Mouse (Mus musculus): ENCODE measurements at regions not wholly inside any gene's neighbourhood (a gene's known extent, or its start where the extent isn't known, plus 50 kb on each side); places are given as distances from the start of the nearest gene placed in this dataset.

DNA sequence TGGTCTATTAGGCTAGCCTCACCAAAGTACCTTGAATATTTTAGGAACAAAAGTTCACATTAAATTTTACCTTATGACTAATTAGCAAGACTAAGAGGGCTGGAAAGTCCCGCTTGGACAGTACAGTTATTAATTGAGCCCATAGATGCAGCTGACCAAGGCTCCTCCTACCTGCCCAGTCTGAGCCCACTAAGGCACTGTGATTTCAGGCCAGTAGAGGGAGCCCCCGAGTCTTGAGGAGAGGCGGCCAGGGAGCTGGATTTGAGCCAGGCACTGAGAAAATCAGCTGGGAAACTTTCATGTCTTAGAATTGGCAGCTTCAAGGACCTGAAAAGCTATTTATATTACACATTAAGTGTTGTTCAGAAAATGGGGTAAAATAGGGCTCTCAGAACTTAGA lies 52.4 kb upstream of the Mki67 start:
- peak; percentile 79 for DNase-seq (ENCODE audit: low read depth, low spot score)
- no peaks in the 10 kb centered on the region for H3K9me3 ChIP-seq (replicated peaks; ENCODE audit: insufficient read depth, low read length)
- TF ChIP-seq TBP (IDR thresholded peaks at IDR 0.05; ENCODE audit: low read depth, low read length) (no peak), KAT2A (conservative IDR thresholded peaks at IDR 0.05; ENCODE audit: low read depth, low read length) (no peak), NELFE (IDR thresholded peaks at IDR 0.05; ENCODE audit: low read depth, low read length) (no peak), CHD2 (IDR thresholded peaks at IDR 0.05; ENCODE audit: low read length) (no peak), UBTF (IDR thresholded peaks at IDR 0.05; ENCODE audit: borderline replicate concordance, insufficient read depth, low read depth, low read length) (no peak), SMC3 (IDR thresholded peaks at IDR 0.05; ENCODE audit: low read depth, low read length) (peak; percentile 47; the same call in 1 of the 2 replicates), MXI1 (IDR thresholded peaks at IDR 0.05; ENCODE audit: low read depth, low read length) (no peak), RAD21 (IDR thresholded peaks at IDR 0.05; ENCODE audit: low read depth, low read length) (peak; percentile 56), POLR2AphosphoS5 (IDR thresholded peaks at IDR 0.05; ENCODE audit: borderline replicate concordance, low read depth, low read length) (no peak), POLR2A (IDR thresholded peaks at IDR 0.05; ENCODE audit: control insufficient read depth in 1 of 2, insufficient read depth in 1 of 2, low read depth in 1 of 2, low read length in 2 of 2, poor library complexity in 1 of 2) (no peak), RCOR1 (IDR thresholded peaks at IDR 0.05; ENCODE audit: low read depth, low read length) (no peak), USF1 (IDR thresholded peaks at IDR 0.05; ENCODE audit: low read depth, low read length) (no peak), TAL1 (IDR thresholded peaks at IDR 0.05; ENCODE audit: low read length) (no peak), CTCF (IDR thresholded peaks at IDR 0.05 in 2 of 3, conservative IDR thresholded peaks at IDR 0.05 in 1 of 3; ENCODE audit: control insufficient read depth in 1 of 3, insufficient read depth in 1 of 3, low read depth in 2 of 3, low read length in 3 of 3, poor library complexity in 1 of 3, severe bottlenecking in 1 of 3) (peak; percentile 72 to 86 (median 77)), NRF1 (IDR thresholded peaks at IDR 0.05; ENCODE audit: insufficient read depth, low read depth, low read length, poor library complexity, severe bottlenecking) (no peak), ZC3H11A (IDR thresholded peaks at IDR 0.05; ENCODE audit: low read depth, low read length) (no peak), BHLHE40 (IDR thresholded peaks at IDR 0.05; ENCODE audit: borderline replicate concordance, low read depth, low read length) (no peak), GABPA (IDR thresholded peaks at IDR 0.05; ENCODE audit: low read depth, low read length) (no peak), MYC (IDR thresholded peaks at IDR 0.05; ENCODE audit: low read depth, low read length) (no peak), ETS1 (IDR thresholded peaks at IDR 0.05; ENCODE audit: low read depth, low read length) (no peak), ZNF384 (IDR thresholded peaks at IDR 0.05; ENCODE audit: low read depth, low read length) (no peak), ZKSCAN1 (IDR thresholded peaks at IDR 0.05; ENCODE audit: low read depth, low read length) (no peak), POLR2AphosphoS2 (IDR thresholded peaks at IDR 0.05; ENCODE audit: low read length) (no peak), CHD1 (IDR thresholded peaks at IDR 0.05; ENCODE audit: low read depth, low read length) (no peak), MAZ (IDR thresholded peaks at IDR 0.05; ENCODE audit: low read depth, low read length) (no peak), MAFK (IDR thresholded peaks at IDR 0.05; ENCODE audit: borderline replicate concordance, low read depth, low read length) (no peak)
- H3K27me3 ChIP-seq (ENCODE audit: control insufficient read depth in 1 of 2, insufficient read depth in 2 of 2, low read length in 2 of 2), result no peaks in the 10 kb centered on the region; a peak in 1 of 4 replicates
- no peaks in the 10 kb centered on the region for H3K36me3 ChIP-seq (ENCODE audit: control insufficient read depth in 1 of 2, insufficient read depth in 2 of 2, low read length in 2 of 2)
- no peaks in the 10 kb centered on the region for H3K4me1 ChIP-seq (ENCODE audit: control insufficient read depth in 1 of 2, insufficient read depth in 2 of 2, low read length in 2 of 2)
- H3K27ac ChIP-seq (ENCODE audit: control insufficient read depth, low read depth, low read length), result no peak overlapping the region
- no peak overlapping the region for H3K9ac ChIP-seq (ENCODE audit: control insufficient read depth, low read depth, low read length, poor library complexity, severe bottlenecking)
- no peak overlapping the region for H3K4me3 ChIP-seq (ENCODE audit: control insufficient read depth in 1 of 2, insufficient read depth in 1 of 2, low read depth in 2 of 2, low read length in 2 of 2)
- no peaks in the 10 kb centered on the region for H3K79me2 ChIP-seq (ENCODE audit: control insufficient read depth, insufficient read depth, low read length, poor library complexity)

Measured in MEL (cell line).